Mouse (Mus musculus): ENCODE measurements around the gene Wasf1. TPM values are rescaled to one million over a fixed set of nuclear protein-coding genes. Genes with fewer than 3 reads are reported as not detected.

The Wasf1 gene
- total RNA-seq, 2 experiments from 2014 or later: 1.4 to 1.8 TPM

- no peak for DNase-seq
- intact Hi-C loops (cut with DNase I; ENCODE audit: low total_unique reads): no loop called here
Measured at GRCm38 (mm10) chr10:40964546-40964945, 81.3 kb downstream of the Wasf1 start.

- no peak for DNase-seq
- intact Hi-C loops (cut with DNase I; ENCODE audit: low total_unique reads): no loop called here
Measured at GRCm38 (mm10) chr10:40968551-40968950, 85.3 kb downstream of the Wasf1 start.

- intact Hi-C loops (cut with DNase I; ENCODE audit: low total_unique reads): no loop called here
- DNase-seq: no peak
Measured at GRCm38 (mm10) chr10:40969372-40970033, 86.2 kb downstream of the Wasf1 start.

GRCm38 (mm10) chr10:40970601-40971245 lies 87.4 kb downstream of the Wasf1 start:
- intact Hi-C loops (cut with DNase I; ENCODE audit: low total_unique reads): no loop called here
- DNase-seq: no peak

GRCm38 (mm10) chr10:40971256-40971655 lies 88.0 kb downstream of the Wasf1 start:
- DNase-seq: no peak
- intact Hi-C loops (cut with DNase I; ENCODE audit: low total_unique reads): no loop called here

GRCm38 (mm10) chr10:40983761-40984160 lies 100.5 kb downstream of the Wasf1 start:
- intact Hi-C loops (cut with DNase I; ENCODE audit: low total_unique reads): no loop called here
- no peak for DNase-seq

GRCm38 (mm10) chr10:40984600-40984999 lies 101.3 kb downstream of the Wasf1 start:
- no peak for DNase-seq
- intact Hi-C loops (cut with DNase I; ENCODE audit: low total_unique reads): no loop called here

- DNase-seq: peak; percentile 41
- intact Hi-C loops (cut with DNase I; ENCODE audit: low total_unique reads): no loop called here
Measured at GRCm38 (mm10) chr10:40985350-40985749, 102.1 kb downstream of the Wasf1 start.

Other genes with a start within 250 kb of the Wasf1 start
- gene Mettl24, start 200.2 kb upstream of the Wasf1 start, total RNA-seq (2021): 1 to 10 TPM in 1 of 2 experiments, under 1 TPM in 1; 0.88 to 1.1 TPM
- gene Cdc40, start 164 bp upstream of the Wasf1 start, total RNA-seq (2021): 1 to 10 TPM; 8.7 to 8.8 TPM
- not detected for gene Gpr6, start 188.8 kb downstream of the Wasf1 start, total RNA-seq (2021)

Measured in gastrocnemius, postnatal 14 days (tissue).